ENCODE assay signal across 24 mouse cellular contexts in genomic region chr4:53223379-53223778, GRCm38 (mm10).
"Had no signal": no experiment of that assay in that cellular context is flagged by ENCODE, and none has a peak within 500 bp of the region (broad histone marks: within the 10 kb centered on the region; RNA-seq: fewer than 3 reads in every experiment).

No protein-coding gene starts in this region.

- H3K27me3 ChIP-seq: heart, embryonic 12.5 days; hindbrain, embryonic 12.5 days; intestine, embryonic 15.5 days; limb, embryonic 12.5 days had no signal

- H3K4me2 ChIP-seq: heart, embryonic 12.5 days; hindbrain, embryonic 12.5 days; hindbrain, embryonic 14.5 days; intestine, embryonic 15.5 days; limb, embryonic 12.5 days had no signal

- H3K9ac ChIP-seq: heart, embryonic 12.5 days; hindbrain, embryonic 12.5 days; hindbrain, embryonic 14.5 days; intestine, embryonic 15.5 days; limb, embryonic 12.5 days had no signal

- H3K9me3 ChIP-seq: heart, embryonic 10.5 days; heart, embryonic 12.5 days; hindbrain, embryonic 10.5 days; hindbrain, embryonic 12.5 days; intestine, embryonic 15.5 days; limb, embryonic 10.5 days; limb, embryonic 12.5 days had no signal

- DNase-seq: gastrocnemius, adult 2 months; gastrocnemius, postnatal 10 days; gastrocnemius, postnatal 25 days; heart, adult 18-20 months; heart, postnatal 10 days; heart, postnatal 4 days; kidney, adult 18-20 months; kidney, adult 8-10 months; kidney, postnatal 10 days; kidney, postnatal 25 days; kidney, postnatal 4 days had no signal

- ATAC-seq: hindbrain, embryonic 16.5 days; inflammation-experienced regulatory T-cells, adult 6 months; intestine, embryonic 15.5 days; intestine, postnatal 0 days had no signal

- H3K36me3 ChIP-seq: heart, embryonic 10.5 days; heart, embryonic 12.5 days; hindbrain, embryonic 10.5 days; hindbrain, embryonic 12.5 days; intestine, embryonic 15.5 days; limb, embryonic 10.5 days; limb, embryonic 12.5 days had no signal

- H3K4me3 ChIP-seq: gastrocnemius, adult 2 months; heart, embryonic 10.5 days; heart, embryonic 12.5 days; hindbrain, embryonic 10.5 days; hindbrain, embryonic 12.5 days; intestine, embryonic 15.5 days; layer of hippocampus, adult 2 months; left cerebral cortex, adult 2 months; limb, embryonic 10.5 days; limb, embryonic 12.5 days had no signal

- H3K27ac ChIP-seq: gastrocnemius, adult 2 months; heart, embryonic 10.5 days; hindbrain, embryonic 10.5 days; hindbrain, embryonic 12.5 days; hindbrain, embryonic 14.5 days; intestine, embryonic 15.5 days; layer of hippocampus, adult 2 months; left cerebral cortex, adult 2 months; limb, embryonic 10.5 days; limb, embryonic 12.5 days had no signal
